Mouse (Mus musculus) C2C12 (cell line): Measurements from ENCODE around the gene Foxp1.

Experiments used
- CEBPB ChIP-seq: IDR thresholded peaks from one replicate; pipeline ENCODE4 v1.6.1; 2011; ENCODE audit warnings: low read depth, mild to moderate bottlenecking, control low read depth, moderate library complexity
- CTCF ChIP-seq: IDR thresholded peaks from one replicate; pipeline ENCODE4 v1.5.1; 2011; ENCODE audit not compliant: control insufficient read depth, insufficient read depth, insufficient read length
- MYOD1 ChIP-seq: IDR thresholded peaks from one replicate; pipeline ENCODE4 v1.6.1; 2011; ENCODE audit warnings: low read depth; ENCODE audit not compliant: control insufficient read depth, insufficient read length
- MYOG ChIP-seq: IDR thresholded peaks from one replicate; pipeline ENCODE4 v1.6.1; 2011; ENCODE audit not compliant: control insufficient read depth, insufficient read length; ENCODE audit errors: extremely low read depth
- USF1 ChIP-seq: IDR thresholded peaks from one replicate; pipeline ENCODE4 v1.6.1; 2011; ENCODE audit warnings: low read depth, mild to moderate bottlenecking, control low read depth, moderate library complexity

DNA sequence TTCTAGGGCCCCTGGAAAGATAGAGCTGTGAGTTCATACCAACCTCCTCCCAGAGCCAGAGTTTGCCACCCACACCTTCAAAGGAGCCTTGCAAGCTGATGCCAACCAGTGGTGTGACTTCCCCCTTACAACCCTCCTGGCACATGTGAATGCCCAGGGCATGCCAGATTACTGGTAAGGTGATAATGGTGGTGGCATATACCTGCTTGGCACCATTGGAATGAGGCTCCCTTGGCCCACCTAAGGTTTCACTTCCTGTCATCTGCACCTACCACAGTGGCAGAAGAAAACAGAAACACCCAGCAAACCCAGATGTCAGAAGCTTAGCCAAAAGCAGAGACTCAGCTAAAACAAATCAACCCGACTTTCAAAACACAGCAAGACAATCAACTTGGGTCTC is 18.8 kb downstream of the Foxp1 start:
- no peak for TF ChIP-seq CTCF
- TF ChIP-seq USF1, result no peak
- TF ChIP-seq CEBPB, result no peak
- TF ChIP-seq MYOD1, result no peak
- TF ChIP-seq MYOG, result no peak
